Mouse (Mus musculus): ENCODE results near the gene Ccdc6.

The Ccdc6 gene

DNA sequence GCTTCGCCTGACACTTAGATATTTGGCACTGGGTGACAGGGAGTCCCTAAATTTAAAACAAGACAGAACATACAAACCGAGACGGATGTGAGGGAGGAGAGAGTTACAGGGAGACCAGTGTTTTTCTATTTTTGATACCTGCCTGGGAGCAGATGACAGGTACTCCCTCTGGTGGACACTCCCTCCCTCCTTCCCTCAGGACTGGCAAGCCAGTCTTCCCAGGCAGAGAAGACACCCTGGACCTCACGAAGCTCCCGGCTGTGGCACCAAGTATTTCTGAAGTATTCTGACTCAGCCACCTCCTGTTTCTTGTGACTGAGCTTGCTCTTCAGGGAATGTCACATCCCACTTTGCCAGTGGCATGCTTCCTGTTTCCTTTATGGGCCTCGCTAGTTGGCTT, 69.0 kb downstream of the Ccdc6 start:
- DNase-seq (ENCODE audit: extremely low read depth, insufficient read length, low spot score): no peak

DNA sequence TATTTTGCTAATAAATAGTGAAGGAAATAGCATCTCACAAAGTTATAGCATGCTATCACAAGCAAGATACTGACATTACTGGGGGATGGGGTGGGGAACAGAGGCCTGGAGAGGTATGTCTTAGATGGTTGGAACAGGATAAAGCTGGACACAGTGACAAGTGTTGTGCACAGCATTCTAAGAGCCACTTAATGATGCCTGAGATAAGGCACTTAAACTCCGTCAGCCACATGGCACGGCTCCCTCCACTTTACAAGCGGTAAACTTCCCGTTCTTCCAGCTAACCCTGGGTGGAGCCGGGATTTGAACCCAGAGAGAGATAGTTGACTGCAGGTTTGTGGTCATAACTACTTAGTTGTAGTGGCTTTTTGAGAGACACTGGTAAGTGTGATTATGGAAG, 69.5 kb downstream of the Ccdc6 start:
- DNase-seq (ENCODE audit: extremely low read depth, insufficient read length, low spot score): no peak

DNA sequence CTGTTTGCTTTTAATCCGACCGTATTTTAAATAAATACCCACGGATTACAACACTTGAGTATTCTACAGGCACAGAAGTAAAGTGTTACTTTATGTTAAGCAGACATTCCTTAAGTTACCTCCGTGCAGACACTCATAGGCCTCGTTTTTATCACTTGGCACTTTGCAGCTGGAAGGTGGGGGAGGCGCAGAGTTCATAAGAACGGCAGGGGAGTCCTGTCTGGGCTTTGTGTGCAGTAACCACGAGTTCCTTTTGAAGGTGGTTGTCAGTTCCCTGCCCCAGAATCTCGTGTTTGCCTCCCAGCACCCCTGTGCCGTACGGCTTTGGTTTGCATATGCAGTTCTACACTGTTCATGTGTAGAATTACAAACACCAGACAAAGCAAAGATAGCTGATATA, 70.7 kb downstream of the Ccdc6 start:
- DNase-seq (ENCODE audit: extremely low read depth, insufficient read length, low spot score): no peak

DNA sequence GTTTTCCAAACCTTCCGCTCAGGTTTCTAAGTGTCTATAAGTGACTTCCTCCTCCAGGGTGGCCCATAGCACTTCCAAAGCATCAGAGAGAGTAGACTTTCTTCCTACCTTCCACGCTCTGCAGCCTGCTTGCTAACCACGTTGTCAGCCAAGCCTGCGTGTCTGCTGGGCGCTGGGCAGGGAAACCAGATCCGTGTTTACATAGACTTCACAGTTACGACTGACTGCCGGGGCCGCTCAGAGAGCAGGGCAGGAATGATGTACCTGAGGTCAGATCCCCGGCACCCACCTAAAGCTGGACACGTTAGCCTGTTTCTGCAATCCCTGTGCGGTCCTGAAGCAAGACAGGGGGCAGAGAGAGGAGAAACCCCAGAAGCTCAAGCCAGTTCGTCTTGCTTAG, 71.5 kb downstream of the Ccdc6 start:
- DNase-seq (ENCODE audit: extremely low read depth, insufficient read length, low spot score): no peak

DNA sequence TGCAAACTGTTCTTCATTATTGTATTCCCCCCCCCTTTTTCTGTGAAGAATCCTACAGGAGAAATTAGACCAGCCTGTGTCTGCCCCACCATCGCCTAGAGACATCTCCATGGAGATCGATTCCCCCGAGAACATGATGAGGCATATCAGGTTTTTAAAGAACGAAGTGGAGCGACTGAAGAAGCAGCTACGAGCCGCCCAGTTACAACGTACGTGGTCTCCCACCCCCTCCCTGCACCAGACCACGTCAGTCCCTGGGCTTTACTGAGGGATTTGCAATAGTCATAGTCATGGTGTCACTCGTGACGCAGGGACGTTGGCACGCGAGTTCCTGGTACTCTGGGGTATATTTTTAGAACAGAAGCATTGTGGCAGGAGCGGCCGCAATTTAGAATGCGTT, 72.1 kb downstream of the Ccdc6 start:
- no peak for DNase-seq (ENCODE audit: extremely low read depth, insufficient read length, low spot score)

DNA sequence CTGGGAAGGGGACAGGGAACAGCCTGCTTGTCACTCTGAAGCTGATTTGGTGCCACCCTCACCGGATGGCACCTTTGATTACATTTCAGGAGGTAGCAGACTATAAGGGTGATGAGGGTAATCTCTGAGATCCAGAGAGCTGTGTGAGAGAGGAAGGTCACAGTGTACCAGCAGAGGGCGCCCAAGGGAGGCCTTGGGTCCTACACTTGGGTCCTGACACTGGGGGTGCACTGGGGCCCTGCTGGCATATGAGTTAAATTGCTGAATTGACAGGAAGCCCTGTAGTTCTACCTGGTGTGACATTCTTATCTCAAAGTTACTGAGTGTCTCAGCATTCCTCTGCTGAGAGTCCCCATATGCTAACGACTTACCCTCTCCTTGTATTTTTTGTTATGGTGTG, 76.4 kb downstream of the Ccdc6 start:
- DNase-seq (ENCODE audit: extremely low read depth, insufficient read length, low spot score): no peak

DNA sequence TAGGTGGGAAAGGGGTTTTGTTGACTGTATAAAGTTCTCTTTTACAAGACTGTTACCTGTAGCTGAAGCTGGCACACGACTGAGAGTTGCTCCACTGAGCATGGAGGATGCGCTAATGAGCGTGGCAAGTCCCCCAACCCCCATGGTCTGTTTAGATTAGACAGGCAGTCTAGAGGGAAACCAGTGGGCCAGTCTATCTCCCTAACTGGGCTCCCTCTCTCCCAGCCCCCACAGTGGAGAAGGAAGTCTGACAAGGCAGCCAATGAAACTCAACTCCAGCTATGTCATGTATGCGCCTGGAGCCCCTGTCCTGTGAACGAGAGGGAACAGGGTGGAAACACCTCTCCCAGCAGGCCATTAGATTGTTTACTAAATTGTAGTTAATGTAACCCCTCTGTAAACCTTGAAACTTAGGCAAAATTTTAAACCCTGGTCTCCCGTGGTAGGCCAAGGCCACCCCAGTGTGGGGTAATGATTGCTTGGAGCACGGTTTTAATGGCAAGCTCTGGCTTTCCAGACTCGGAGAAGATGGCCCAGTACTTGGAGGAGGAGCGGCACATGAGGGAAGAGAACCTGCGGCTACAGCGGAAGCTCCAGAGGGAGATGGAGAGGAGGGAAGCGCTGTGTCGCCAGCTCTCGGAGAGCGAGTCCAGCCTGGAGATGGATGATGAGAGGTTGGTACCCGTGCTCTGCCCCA, 77.7 kb downstream of the Ccdc6 start:
- DNase-seq (ENCODE audit: extremely low read depth, insufficient read length, low spot score): no peak

DNA sequence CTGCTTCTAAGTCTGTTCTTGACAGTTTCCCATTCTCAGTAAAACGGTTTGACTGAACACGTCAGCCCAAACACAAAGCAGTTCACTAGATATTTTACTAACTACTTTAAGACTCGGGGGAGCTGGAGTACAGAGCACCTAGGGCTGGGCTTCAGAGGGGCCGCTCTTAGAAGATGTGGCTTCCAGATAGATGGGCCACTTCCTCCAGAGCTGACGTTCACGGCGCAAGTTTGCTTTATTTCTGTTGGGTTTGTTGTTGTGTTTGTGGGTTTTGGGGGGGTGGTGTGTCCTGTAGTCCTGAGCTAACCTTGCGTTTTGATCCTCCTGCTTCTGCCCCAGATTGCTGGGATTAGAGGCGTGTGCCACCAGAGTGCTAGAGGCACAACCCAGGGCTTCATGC, 83.8 kb downstream of the Ccdc6 start:
- DNase-seq (ENCODE audit: extremely low read depth, insufficient read length, low spot score): no peak

DNA sequence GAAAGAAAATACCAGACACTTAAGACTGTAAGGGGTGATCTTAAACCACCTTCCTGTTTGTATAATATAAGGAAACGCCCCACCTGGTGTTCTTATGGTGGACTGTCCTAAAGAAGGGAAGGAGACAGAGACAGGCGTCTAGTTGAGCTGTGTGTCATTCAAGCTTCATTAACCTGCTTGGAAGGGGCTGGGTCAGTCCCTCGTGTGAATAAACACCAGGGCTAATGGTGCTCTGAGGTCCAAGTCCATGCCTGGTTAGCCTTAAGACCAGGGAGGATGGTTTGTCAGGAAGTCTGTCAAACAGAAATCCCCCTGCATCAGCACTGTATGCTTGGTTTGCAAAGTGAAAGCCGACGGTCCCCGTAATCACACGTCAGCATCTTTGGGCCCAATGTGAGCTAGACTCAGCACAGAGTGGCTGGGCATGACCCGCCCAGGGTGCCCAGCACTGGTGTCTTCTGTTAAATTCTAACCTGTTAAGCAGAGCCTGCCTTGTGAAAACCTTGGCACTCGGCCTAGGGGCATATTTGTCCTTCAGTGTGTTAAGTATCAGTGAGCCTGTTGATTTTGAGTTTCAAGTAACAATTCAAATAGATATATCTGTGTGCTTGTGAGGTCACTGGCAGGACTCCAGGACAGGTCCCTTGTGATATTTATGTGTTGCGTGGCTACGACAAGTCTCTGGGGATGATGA, 84.5 kb downstream of the Ccdc6 start:
- no peak for DNase-seq (ENCODE audit: extremely low read depth, insufficient read length, low spot score)

DNA sequence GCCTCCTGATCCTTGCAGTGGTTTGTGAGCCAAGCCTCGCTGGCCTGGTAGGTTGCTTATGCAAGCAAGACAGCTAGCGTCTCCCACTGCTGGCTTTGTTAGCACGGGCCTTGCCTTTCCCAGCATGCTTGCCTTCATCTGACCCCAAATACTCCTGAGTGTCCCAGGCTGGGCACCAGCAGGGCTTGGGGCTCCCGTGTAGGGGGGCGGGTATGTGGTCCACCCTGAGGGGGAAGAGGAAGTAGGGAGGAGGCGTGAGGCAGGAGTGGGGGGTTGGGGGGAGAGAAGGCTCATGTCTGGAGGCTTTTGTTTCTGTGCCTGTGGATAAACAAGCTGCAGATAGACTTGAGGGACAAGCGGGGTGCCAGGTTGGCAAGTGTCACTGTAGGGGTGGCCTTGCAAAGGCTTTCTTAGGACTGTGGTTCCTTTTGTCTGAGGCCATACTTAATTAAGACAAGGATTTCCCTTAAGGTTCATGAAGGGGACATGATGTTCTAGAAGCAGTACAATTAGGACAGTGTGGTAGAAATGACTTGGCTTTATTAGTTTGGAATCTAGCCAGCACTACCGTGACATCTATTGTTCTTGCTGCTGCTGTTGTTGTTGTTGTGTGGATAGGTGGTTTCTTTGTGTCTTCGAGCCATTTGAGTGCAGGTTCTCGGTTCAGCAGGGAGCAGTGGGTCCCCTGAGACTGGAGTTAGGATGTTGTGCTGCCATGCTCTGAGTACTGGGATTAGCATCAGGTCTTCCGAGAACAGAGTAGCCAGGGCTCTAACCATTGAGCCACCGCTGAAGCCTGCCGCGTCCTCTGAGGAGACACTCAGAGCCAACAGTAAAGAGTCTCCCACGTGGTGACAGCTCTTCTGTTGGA, 86.5 kb downstream of the Ccdc6 start:
- DNase-seq (ENCODE audit: extremely low read depth, insufficient read length, low spot score): no peak

DNA sequence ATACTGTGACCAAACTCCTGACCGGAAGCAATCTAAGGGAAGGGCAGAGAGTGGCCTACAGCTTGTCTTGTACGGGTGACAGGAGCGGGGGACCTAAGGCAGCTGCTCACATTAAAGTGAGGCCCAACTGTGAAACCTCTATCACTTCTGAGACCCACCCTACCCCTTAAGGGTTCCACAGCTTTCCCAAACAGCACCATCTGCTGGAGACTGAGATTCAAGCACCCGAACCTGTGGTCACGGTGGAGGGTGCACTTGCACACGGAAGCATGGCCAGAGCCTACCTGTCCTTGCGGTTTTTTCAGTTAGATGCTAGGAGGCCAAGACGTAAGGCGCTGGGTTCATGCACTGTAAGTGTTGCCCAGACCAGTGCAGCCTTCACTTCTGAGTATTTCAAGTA, 89.2 kb downstream of the Ccdc6 start:
- no peak for DNase-seq (ENCODE audit: extremely low read depth, insufficient read length, low spot score)

DNA sequence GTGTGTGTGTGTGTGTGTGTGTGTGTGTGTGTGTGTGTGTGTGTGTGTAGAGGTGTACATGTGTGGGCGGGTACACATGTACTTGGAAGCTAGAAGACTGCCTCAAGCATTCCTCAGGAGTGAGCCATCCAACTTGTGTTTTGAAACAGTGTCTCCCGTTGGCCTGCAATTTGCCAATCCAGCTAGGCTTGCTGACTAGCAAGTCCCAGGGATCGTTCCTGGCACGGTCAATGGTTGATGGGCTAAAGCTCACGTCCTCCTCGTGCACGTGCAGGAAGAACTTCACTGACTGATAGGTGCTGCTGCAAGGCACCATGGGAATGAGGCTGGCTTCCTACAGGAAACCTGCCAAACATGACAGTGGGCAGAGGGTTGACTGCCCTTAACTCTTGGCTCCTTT, 89.7 kb downstream of the Ccdc6 start:
- DNase-seq (ENCODE audit: extremely low read depth, insufficient read length, low spot score): no peak

DNA sequence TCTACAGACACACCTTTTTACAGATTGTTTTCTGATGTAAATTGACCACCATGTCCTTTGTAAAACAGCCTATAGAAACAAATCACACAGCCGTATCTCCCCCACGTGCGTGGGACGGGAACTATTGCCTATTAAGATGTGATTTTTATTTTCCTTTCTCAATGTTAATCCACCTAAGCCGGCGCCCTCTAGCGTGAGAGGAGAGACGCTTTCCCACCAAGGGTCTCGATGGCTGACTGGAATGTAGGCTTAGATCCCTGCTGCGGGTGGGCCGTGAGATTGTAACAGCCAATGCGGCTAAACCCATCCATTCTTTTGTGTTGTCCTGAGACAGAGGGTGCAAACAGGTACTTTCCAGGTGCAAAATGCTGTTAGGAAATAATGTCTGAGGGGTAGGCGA, 92.9 kb downstream of the Ccdc6 start:
- DNase-seq (ENCODE audit: extremely low read depth, insufficient read length, low spot score): no peak

DNA sequence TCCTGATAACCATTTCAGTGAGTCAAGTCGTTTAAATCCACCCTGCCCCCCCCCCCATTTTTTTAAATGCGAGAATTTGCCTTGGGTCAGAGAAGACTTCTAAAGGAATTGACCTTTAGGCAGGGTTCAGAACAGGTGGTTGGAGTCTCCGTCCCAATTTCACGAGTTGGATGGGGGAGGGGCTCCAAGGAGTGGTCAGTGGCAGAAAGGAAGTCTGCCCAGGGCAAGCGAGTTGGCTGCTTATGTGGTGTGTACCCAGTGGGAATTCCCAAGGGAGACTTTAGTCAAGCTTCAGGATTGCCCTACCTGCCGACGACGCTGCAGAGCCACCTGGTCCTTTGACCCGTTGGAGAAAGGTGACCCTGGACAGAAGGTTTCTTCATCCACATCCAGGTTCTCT, 97.4 kb downstream of the Ccdc6 start:
- no peak for DNase-seq (ENCODE audit: extremely low read depth, insufficient read length, low spot score)

DNA sequence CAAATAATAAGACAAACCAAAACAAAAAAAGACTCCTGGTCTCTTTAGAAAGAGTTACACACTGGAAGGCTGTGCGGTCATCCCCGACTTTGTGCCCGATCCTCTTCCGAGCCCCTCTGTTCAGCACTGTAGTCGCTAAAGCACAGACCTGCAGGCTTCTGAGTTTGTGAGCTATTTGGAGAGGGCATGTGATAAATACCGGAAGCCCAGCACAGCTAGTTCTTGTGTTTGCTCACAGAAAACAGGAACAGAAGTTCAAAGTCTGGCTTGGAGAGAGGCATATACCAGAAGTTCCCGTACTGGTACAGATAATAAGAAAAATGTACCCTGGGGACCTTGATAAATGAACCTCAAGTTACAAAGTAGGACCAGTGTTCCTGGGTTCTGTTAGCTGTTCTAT, 98.4 kb downstream of the Ccdc6 start:
- DNase-seq (ENCODE audit: extremely low read depth, insufficient read length, low spot score): no peak

DNA sequence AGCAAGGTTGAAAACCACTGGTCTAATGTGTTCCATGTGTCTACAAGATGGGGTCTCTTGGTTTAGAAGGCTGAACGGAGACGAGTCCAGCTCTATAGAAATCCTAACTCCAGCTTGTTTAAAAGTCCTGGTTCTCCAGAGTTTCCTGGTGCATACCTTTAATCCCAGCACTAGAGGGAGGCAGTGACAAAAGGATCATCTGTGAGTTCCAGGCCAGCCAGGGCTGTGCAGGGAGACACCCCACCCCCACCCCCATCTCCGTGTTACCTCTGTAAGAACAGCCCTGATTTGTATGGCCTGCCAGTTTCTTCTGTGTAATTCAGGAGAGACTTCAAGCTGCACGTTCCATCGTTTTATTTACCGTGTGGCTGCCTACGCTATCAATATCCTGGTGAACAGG, 98.9 kb downstream of the Ccdc6 start:
- DNase-seq (ENCODE audit: extremely low read depth, insufficient read length, low spot score): no peak

DNA sequence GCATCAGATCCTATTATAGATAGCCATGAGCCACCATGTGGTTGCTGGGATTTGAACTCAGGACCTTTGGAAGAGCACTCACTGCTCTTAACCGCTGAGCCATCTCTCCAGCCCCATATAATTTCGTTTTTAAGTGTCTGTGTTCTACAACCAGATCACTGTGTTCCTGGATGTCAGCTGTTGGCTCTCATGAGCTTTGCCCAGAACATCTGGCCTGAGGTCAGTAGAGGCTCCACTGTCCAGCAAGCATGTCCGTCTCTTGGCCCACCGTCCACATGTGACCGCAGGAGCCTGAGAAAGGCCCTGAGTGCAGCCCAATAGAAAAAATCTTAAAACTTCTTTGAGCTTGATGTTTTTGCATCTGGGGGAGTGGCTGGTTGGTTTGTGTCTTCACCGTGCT, 99.7 kb downstream of the Ccdc6 start:
- no peak for DNase-seq (ENCODE audit: extremely low read depth, insufficient read length, low spot score)

DNA sequence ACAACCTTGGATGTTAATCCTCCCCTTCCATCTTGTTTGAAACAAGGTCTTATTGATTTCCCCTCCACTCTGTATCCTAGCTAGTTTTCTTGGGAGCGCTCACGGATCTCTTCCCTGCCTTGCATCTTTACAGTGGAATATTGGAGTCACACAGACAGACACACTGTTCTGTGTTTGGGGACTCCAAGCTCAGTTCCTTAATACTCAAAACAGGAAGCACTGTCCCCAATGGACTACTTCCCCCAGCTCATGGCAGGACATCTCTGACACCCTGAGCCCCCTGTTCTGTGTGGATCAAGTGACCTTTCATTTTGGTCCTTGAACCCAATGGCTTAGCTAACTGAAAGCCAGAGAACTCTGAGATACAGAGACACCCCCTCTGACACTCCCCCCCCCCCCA, 100.7 kb downstream of the Ccdc6 start:
- DNase-seq (ENCODE audit: extremely low read depth, insufficient read length, low spot score): no peak

DNA sequence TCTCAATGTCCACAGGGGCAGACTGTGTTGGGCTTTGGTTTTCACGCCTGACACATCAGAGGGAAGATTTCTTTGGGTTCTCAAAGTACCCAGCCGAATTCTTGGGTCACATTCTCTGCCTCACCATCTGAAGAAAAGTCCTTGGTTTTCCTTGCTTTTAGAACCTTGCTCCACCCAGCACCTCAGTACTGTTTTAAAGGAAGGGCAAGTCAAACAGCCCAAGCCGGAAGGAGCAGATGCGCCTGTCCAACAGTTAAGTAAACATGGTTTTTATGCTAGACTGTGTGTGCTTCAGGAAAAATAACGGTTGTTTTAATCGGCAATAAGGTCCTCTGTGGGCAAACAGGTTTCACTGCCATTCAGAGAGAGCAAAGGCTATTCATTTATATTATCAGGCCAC, 101.1 kb downstream of the Ccdc6 start:
- DNase-seq (ENCODE audit: extremely low read depth, insufficient read length, low spot score): no peak

DNA sequence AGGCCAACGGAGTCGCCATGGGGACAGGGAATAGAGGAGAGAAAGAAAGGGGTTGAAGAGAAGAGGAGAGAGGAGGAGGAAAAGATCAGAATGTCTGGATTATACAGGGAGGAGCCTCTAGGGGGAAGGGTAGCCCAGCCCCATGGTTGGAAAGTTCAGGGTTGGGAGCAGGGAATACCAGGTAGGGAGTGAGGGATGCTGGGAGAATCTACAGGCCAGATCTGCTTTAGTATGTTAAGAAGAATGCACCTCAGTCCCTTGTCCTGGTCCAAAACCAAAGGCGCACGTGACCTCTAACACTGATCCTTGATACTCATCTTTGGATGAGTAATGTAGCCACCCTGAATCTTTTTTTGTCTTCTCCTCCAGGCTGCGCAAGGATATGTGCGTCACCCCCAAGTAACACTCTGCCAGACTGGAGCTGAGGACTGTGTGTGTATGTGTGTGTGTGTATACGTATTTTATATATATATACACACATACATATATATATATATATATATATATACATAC, 102.1 kb downstream of the Ccdc6 start:
- DNase-seq (ENCODE audit: extremely low read depth, insufficient read length, low spot score): no peak

DNA sequence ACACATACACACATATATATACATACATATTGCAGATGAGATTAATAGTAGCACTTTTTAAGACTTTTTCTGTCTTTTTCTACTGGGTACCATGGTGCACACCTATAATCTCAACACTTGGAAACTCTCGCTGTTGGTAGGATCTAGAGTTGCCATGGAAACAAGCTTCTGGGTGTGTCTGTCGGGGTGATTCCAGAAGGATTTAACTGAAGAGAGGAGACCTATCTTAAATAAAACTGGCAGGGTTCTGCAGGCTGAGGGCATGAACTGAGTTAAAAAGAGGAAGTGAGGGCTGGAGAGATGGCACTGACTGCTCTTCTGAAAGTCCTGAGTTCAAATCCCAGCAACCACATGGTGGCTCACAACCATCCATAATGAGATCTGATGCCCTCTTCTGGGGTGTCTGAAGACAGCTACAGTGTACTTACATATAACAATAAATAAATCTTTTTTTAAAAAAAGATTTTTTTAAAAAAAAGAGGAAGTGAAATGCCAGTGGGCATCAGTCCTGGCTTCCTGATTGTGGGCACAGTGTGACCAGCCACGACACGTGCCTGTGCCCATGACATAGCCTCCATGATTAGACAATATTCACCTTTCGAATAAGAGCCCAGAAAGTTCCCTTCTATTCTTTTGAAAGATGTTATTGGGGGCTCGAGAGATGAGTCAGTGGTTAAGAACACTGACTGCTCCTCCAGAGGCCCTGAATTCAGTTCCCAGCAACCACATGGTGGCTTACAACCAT, 102.7 kb downstream of the Ccdc6 start:
- DNase-seq (ENCODE audit: extremely low read depth, insufficient read length, low spot score): no peak
